Mouse (Mus musculus): ENCODE data around the gene Sephs2. TPM values are rescaled to one million over a fixed set of nuclear protein-coding genes. Genes with fewer than 3 reads are reported as not detected.

The Sephs2 gene
- polyA plus RNA-seq (2017; shearing (Covaris generic)): 10 to 100 TPM; 39.0 to 51.9 TPM

DNA sequence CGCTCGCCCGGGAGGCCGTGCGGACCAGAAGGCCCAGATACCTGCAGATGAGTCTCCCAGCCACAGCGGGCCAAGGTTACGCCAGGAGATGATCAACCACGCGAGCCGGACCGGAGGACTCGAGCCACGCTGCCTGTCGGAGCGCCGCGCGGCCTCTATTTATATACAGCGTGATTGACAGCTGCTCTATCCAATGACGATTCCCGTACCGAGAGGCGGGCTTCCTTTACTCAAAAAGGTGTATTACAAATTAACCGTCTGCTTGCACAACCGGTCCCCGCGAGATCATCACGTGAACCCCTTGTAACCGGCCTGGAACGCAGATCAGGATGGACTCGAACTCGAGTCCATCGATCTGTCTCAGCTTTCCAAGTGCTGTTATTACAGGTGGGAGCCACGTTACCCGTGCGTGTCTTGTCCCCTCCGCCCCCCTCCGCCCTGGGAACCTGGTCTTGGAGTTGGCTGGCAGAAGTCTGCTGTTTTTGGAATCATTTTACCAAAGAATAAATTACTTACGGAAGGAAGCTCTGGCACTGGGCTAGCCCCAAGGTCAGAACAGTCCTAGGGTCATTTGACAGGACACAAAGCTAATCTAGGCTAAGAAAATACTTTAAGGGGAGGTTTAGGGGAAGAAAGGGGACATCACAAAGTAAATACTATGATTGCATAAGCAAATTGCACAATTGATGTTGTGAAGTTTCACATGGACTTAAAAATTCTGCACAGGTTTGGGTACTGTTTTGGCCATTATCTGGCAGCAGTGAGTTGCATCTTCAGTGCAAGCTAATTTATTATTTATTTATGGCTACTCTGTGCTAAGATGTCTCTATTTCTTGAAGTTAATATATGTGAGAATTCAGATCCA, at the start of gene Sephs2:
Gene Sephs2 (minus strand): TSS at position 131 of the 865 bp plus-strand sequence.

DNA sequence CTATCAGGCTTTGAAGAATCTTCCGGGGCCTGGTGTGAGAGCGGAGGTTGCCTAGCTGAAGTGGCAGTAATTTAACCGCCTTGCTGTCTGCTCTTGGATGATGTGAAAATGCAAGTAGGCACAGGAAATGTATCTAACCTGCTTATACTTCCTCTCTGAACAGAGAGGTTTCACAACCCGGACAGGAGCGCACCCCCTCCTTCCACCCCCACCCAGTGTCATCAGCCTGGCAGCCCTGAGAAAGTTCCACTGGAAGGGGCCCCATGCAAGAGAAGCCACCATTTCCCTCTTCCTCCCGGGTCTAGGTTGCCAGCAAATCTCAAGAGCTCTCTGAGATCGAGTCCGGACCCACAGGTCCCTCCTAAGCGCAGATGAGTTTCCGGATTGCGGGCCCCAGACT, 22.2 kb upstream of the Sephs2 start, which contains the start of gene Itgal:
Gene Itgal (plus strand): TSS at position 163 of the 400 bp plus-strand sequence.

DNA sequence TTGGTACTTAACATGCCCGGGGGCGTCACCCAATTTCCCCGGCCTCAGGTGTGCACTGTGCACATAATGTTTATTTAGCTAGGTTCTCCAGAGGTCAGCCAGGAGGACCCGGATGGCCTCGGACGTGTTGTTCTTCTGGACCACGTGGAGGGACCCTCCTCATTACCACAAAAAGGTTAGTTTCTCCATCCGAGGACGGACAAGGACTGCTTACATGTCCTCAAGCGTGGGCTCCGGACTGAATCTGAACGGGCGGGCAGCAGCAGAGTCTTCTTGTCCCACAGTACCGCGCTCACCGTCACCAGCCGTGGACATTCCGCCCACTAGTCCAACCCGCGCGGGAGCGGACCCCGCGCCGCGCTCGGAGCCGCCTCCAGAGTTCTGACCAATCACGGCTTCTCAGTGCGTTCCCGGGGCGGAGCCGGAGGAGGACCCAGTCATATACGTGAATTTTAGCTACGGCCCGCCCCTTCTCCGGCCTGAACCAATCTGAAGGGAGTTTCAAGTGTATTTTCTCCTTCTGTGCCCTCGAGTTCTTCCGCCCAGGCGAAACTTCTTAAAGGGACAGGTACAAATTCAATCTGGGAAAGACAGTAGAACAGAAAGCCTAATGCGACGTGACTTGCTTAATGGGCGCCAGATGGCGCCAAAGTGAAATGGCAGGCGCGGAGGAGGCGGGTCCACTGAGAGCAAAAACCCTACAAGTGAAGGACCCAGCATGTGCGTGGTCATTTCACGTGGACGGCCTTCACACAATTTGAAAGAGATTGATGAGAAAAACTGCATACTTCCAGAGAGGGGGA, 13.3 kb downstream of the Sephs2 start, which contains the start of gene Dctpp1:
Gene Dctpp1 (minus strand): TSS at position 401 of the 803 bp plus-strand sequence.

DNA sequence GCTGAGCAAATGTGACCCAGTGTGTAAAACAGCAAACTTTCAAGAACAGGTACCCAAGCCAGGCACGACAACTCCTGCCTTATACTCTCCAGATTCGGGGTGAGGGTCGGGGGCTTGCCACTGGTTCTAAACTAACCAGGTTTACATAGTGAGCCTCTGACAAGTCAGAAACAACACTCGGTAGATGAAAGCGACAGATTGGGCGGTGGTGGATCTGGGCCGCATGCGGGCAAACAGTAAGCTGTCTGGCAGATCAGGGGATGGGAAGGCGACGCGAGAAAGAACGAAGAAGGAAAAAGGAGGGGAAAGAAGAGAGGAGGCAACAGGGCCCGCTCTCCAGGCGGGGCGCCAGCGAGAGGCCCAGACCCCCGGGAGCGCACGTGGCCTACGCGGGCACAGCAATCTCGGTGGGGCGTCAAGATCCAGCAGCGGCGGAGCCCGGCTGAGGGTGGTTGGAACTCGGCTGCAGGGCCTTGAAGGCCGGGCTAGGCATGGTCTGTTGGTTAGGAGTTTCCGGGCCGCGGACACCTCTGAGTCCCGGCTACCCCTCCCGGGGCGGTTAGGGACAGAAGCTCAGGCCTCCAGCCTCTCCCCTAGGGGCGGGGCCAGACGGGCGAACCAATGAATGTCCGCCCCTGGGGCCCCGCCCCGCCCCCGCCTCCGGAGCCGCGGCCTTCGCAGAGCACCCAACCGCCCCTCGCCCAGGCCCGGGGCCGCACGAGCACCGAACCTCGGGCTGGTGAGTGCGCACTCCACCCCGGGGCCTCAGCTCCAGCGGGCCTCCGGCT, 29.8 kb downstream of the Sephs2 start, which contains the start of gene Zfp771:
Gene Zfp771 (plus strand): TSS at position 405 of the 788 bp plus-strand sequence.

DNA sequence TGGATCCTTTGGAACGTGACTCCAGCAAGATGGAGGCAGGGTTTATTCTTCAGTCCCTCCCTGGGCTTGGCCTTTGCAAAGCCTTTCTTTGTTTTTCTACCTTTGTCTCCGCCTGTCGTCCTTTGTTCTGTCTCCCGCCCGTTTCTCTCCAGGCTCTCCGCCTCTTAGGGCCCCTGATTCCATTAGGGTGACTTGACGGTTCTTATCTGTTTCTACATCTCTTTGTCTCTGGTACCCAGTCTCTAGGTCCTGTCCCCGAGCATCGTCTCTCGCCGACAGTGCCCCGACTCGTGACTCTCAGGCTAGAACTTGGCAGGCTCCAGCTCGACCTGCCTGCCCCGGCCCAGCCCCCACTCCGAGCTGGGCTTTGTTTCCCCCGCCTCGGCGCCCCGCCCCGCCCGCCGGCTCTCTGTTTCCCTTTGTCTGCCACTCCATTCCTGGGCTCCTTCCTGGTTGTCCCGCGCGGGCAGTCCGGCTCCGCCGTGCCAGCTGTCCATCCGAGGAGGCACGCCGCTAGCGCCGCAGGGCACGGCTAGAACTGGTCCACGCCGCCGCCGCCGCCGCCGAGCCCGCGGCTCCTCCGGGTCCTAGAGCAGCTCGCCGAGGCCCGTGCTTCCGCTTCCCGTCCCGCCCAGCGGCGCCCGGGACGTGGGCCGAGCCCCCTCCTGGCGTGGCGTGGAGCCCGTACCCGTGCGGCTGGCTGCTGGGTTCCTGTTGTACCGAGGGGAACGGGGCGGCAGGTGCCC, 41.1 kb downstream of the Sephs2 start, which contains the start of the genes Zfp553 and Sept1:
Gene Zfp553 (plus strand): TSS at position 440 of the 746 bp plus-strand sequence.
Gene Sept1 (minus strand): TSS at position 509 of the 746 bp plus-strand sequence.

Other genes starting within 250 kb of the Sephs2 start
- 100 to 1,000 TPM; 117 to 145 TPM for gene Maz, start 247.0 kb downstream of the Sephs2 start, polyA plus RNA-seq (2017; shearing (Covaris generic))
- gene Kif22, start 231.6 kb downstream of the Sephs2 start, polyA plus RNA-seq (2017; shearing (Covaris generic)): 10 to 100 TPM; 20.0 to 37.5 TPM
- not detected for gene Zg16, start 186.7 kb downstream of the Sephs2 start, polyA plus RNA-seq (2017; shearing (Covaris generic))
- 100 to 1,000 TPM; 267 to 384 TPM for gene AI467606, start 182.7 kb downstream of the Sephs2 start, polyA plus RNA-seq (2017; shearing (Covaris generic))
- 10 to 100 TPM; 18.6 to 21.0 TPM for gene Qprt, start 151.8 kb downstream of the Sephs2 start, polyA plus RNA-seq (2017; shearing (Covaris generic))
- 100 to 1,000 TPM in 1 of 2 experiments, 10 to 100 TPM in 1; 86.6 to 120 TPM for gene Spn, start 136.2 kb downstream of the Sephs2 start, polyA plus RNA-seq (2017; shearing (Covaris generic))
- gene Cd2bp2, start 78.0 kb downstream of the Sephs2 start, polyA plus RNA-seq (2017; shearing (Covaris generic)): 10 to 100 TPM; 61.9 to 72.7 TPM
- gene Tbc1d10b, start 65.6 kb downstream of the Sephs2 start, polyA plus RNA-seq (2017; shearing (Covaris generic)): 10 to 100 TPM; 54.9 to 75.1 TPM
- gene Mylpf, start 65.2 kb downstream of the Sephs2 start, polyA plus RNA-seq (2017; shearing (Covaris generic)): 10 to 100 TPM; 16.3 to 22.5 TPM
- gene Zfp553, start 41.0 kb downstream of the Sephs2 start, polyA plus RNA-seq (2017; shearing (Covaris generic)): 10 to 100 TPM; 15.9 to 22.5 TPM
- gene Sept1, start 40.9 kb downstream of the Sephs2 start, polyA plus RNA-seq (2017; shearing (Covaris generic)): 100 to 1,000 TPM; 561 to 593 TPM
- gene Zfp771, start 29.8 kb downstream of the Sephs2 start, polyA plus RNA-seq (2017; shearing (Covaris generic)): 10 to 100 TPM; 14.3 to 16.7 TPM
- 10 to 100 TPM; 50.9 to 60.3 TPM for gene Dctpp1, start 13.3 kb downstream of the Sephs2 start, polyA plus RNA-seq (2017; shearing (Covaris generic))
- gene Itgal, start 22.2 kb upstream of the Sephs2 start, polyA plus RNA-seq (2017; shearing (Covaris generic)): 100 to 1,000 TPM; 211 to 250 TPM
- under 1 TPM in 1 of 2 experiments, not detected in 1; 0.76 TPM for gene Zfp768, start 71.5 kb upstream of the Sephs2 start, polyA plus RNA-seq (2017; shearing (Covaris generic))
- gene Zfp747, start 102.0 kb upstream of the Sephs2 start, polyA plus RNA-seq (2017; shearing (Covaris generic)): 10 to 100 TPM; 16.2 to 23.4 TPM
- 1 to 10 TPM; 6.8 to 7.3 TPM for gene 9130019O22Rik, start 113.1 kb upstream of the Sephs2 start, polyA plus RNA-seq (2017; shearing (Covaris generic))
- gene E430018J23Rik, start 119.6 kb upstream of the Sephs2 start, polyA plus RNA-seq (2017; shearing (Covaris generic)): 1 to 10 TPM; 7.3 to 7.4 TPM
- 10 to 100 TPM in 1 of 2 experiments, 1 to 10 TPM in 1; 8.4 to 11.7 TPM for gene Zfp764, start 132.8 kb upstream of the Sephs2 start, polyA plus RNA-seq (2017; shearing (Covaris generic))
- 10 to 100 TPM; 32.1 to 53.1 TPM for gene Zfp688, start 148.0 kb upstream of the Sephs2 start, polyA plus RNA-seq (2017; shearing (Covaris generic))
- 1 to 10 TPM; 6.9 to 7.4 TPM for gene Zfp689, start 175.1 kb upstream of the Sephs2 start, polyA plus RNA-seq (2017; shearing (Covaris generic))
- gene Prr14, start 185.6 kb upstream of the Sephs2 start, polyA plus RNA-seq (2017; shearing (Covaris generic)): 100 to 1,000 TPM; 113 to 128 TPM
- 10 to 100 TPM; 19.8 to 25.7 TPM for gene Fbrs, start 205.1 kb upstream of the Sephs2 start, polyA plus RNA-seq (2017; shearing (Covaris generic))
- 10 to 100 TPM; 50.5 to 51.8 TPM for gene Srcap, start 237.9 kb upstream of the Sephs2 start, polyA plus RNA-seq (2017; shearing (Covaris generic))
- 1 to 10 TPM; 5.9 to 7.6 TPM for gene Gm42715, start 245.5 kb upstream of the Sephs2 start, polyA plus RNA-seq (2017; shearing (Covaris generic))

All from activated CD4-positive, CD25-positive, alpha-beta regulatory T cell (primary cell).